Mouse (Mus musculus) splenic B cell, adult 2 months (primary cell): ENCODE results near the gene Fstl1.

ENCODE experiments used
- DNase-seq: peaks from one replicate; pipeline ENCODE4 v3.0.0-alpha.2; 2011; ENCODE audit warnings: low read depth, low spot score
- H3K27me3 ChIP-seq: 2 replicates; pipeline ENCODE4 v1.6.1; 2012; ENCODE audit warnings: mild to moderate bottlenecking, low read length, moderate library complexity, mixed read lengths; ENCODE audit not compliant: control insufficient read depth, poor library complexity, insufficient read depth, severe bottlenecking
- H3K36me3 ChIP-seq: 2 replicates; pipeline ENCODE4 v1.6.1; 2012; ENCODE audit warnings: mild to moderate bottlenecking, low read length, moderate library complexity, mixed read lengths; ENCODE audit not compliant: control insufficient read depth, poor library complexity, insufficient read depth, severe bottlenecking

Gene Fstl1

GRCm38 (mm10) chr16:37863876-37864275, 87.2 kb downstream of the Fstl1 start:
- no peak for DNase-seq
- H3K27me3 ChIP-seq: no peaks in the 10 kb centered on the region
- H3K36me3 ChIP-seq: no peaks in the 10 kb centered on the region

- peak; percentile 19 for DNase-seq
- H3K27me3 ChIP-seq: no peaks in the 10 kb centered on the region
- H3K36me3 ChIP-seq: no peaks in the 10 kb centered on the region
Measured at GRCm38 (mm10) chr16:37865841-37866240, 89.2 kb downstream of the Fstl1 start.

- Histone ChIP-seq H3K27me3 (no peaks in the 10 kb centered on the region), H3K36me3 (no peaks in the 10 kb centered on the region)
- peak; percentile 82 for DNase-seq
Measured at GRCm38 (mm10) chr16:37867791-37868505, 91.3 kb downstream of the Fstl1 start, which contains the start of gene Lrrc58. Lrrc58 (plus strand) TSS chr16:37868389.

- peak; percentile 41 for DNase-seq
- Histone ChIP-seq H3K36me3 (no peaks in the 10 kb centered on the region), H3K27me3 (no peaks in the 10 kb centered on the region)
Measured at GRCm38 (mm10) chr16:37868506-37869469, 92.1 kb downstream of the Fstl1 start.

- Histone ChIP-seq H3K27me3 (no peaks in the 10 kb centered on the region), H3K36me3 (no peaks in the 10 kb centered on the region)
- peak; percentile 19 for DNase-seq
Measured at GRCm38 (mm10) chr16:37869470-37870231, 93.0 kb downstream of the Fstl1 start.

GRCm38 (mm10) chr16:37871112-37871715, 94.5 kb downstream of the Fstl1 start:
- no peaks in the 10 kb centered on the region for H3K27me3 ChIP-seq
- peak; percentile 19 for DNase-seq
- no peaks in the 10 kb centered on the region for H3K36me3 ChIP-seq

- H3K36me3 ChIP-seq: peaks cover 6% of the 10 kb centered on the region
- DNase-seq: no peak
- no peaks in the 10 kb centered on the region for H3K27me3 ChIP-seq
Measured at GRCm38 (mm10) chr16:37874501-37875235, 98.0 kb downstream of the Fstl1 start.

- DNase-seq: no peak
- Histone ChIP-seq H3K27me3 (no peaks in the 10 kb centered on the region), H3K36me3 (peaks cover 9% of the 10 kb centered on the region)
Measured at GRCm38 (mm10) chr16:37877406-37877805, 100.7 kb downstream of the Fstl1 start.

- no peak for DNase-seq
- peaks cover 9% of the 10 kb centered on the region for H3K36me3 ChIP-seq
- no peaks in the 10 kb centered on the region for H3K27me3 ChIP-seq
Measured at GRCm38 (mm10) chr16:37878951-37879505, 102.4 kb downstream of the Fstl1 start.

- Histone ChIP-seq H3K27me3 (no peaks in the 10 kb centered on the region), H3K36me3 (peaks cover 9% of the 10 kb centered on the region)
- DNase-seq: no peak
Measured at GRCm38 (mm10) chr16:37879750-37880419, 103.2 kb downstream of the Fstl1 start.

GRCm38 (mm10) chr16:37881168-37881567, 104.5 kb downstream of the Fstl1 start:
- peaks cover 9% of the 10 kb centered on the region for H3K36me3 ChIP-seq
- DNase-seq: no peak
- no peaks in the 10 kb centered on the region for H3K27me3 ChIP-seq
